Mouse (Mus musculus): ENCODE data around the gene Doc2b.

GRCm38 (mm10) chr11:75783799-75784198 lies 12.1 kb downstream of the Doc2b start:
- TF ChIP-seq POLR2A (IDR thresholded peaks at IDR 0.05; ENCODE audit: borderline replicate concordance, insufficient read depth, low read length): no peak
- TF ChIP-seq CTCF (IDR thresholded peaks at IDR 0.05; ENCODE audit: borderline replicate concordance, insufficient read depth, low read depth, low read length): no peak

All from cerebellum, adult 2 months (tissue).